Mouse (Mus musculus): ENCODE results near the gene B2m.
"Not testable (repeated sequence)": the region's sequence is repeated elsewhere in the genome, so short reads cannot be mapped to it uniquely, and the experiment has no call there.

The B2m gene

DNA sequence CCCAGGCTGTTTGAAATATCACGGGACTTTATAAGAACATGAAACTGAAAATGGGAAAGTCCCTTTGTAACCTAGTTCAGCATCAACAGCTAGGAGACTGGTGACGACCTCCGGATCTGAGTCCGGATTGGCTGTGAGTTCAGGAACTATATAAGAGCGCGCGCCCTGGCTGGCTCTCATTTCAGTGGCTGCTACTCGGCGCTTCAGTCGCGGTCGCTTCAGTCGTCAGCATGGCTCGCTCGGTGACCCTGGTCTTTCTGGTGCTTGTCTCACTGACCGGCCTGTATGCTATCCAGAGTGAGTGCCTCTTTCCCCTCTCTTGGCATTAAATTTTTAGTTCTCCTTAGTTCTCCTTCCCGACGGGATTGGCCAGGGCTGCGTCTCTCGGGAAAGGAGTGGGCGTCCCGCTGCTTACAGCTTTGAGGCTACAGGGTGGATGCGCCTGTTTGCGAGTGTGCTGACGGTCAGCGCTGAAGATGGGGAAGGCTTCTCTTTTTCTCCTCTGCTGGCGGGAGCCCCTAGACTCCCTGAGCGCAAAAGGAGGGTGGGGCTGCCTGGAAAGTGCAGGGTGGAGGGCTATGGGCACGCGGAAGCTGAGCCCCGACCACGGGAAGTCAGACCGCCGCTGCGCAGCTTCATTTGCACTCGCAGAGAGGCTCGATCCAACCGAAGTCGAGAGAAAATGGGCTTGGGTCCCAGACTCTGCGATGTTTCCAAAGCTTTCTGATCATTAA lies at the start of gene B2m:
B2m (plus strand) TSS at position 179 of the 734 bp plus-strand sequence.
- in situ Hi-C loops (cut with MboI): no loop called here

GRCm38 (mm10) chr2:122097686-122098085 lies 49.8 kb upstream of the B2m start:
- in situ Hi-C loops (cut with MboI): not testable (repeated sequence)

- in situ Hi-C loops (cut with MboI): no loop called here
Observed at GRCm38 (mm10) chr2:122102070-122102469, 45.4 kb upstream of the B2m start.

DNA sequence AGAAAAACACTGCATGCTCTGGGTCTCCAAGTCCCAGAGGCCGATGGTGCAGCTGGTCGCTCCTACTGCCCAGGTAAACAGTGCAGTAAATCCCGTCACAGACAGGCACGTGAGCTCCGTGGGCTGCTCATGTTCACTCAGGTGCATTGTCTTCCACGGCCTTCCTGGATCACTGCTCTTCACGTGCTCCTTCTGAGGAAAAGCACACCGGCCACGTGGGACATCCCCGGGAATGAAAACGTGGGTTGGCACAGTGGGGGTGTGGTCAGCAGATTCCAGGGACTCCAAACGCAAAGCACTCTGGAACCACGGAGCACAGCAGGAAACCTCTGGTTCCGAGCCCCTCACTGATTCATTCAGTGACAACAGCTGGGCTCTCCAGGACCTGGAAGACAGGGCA lies 39.4 kb upstream of the B2m start:
- in situ Hi-C loops (cut with MboI): no loop called here

GRCm38 (mm10) chr2:122109714-122110113 lies 37.8 kb upstream of the B2m start:
- in situ Hi-C loops (cut with MboI): no loop called here

- in situ Hi-C loops (cut with MboI): loop anchor here (5.0 kb wide), 1 partner anchor 45 kb away; the partner anchor contains the start of gene Trim69
Observed at GRCm38 (mm10) chr2:122116888-122117287, 30.6 kb upstream of the B2m start.

DNA sequence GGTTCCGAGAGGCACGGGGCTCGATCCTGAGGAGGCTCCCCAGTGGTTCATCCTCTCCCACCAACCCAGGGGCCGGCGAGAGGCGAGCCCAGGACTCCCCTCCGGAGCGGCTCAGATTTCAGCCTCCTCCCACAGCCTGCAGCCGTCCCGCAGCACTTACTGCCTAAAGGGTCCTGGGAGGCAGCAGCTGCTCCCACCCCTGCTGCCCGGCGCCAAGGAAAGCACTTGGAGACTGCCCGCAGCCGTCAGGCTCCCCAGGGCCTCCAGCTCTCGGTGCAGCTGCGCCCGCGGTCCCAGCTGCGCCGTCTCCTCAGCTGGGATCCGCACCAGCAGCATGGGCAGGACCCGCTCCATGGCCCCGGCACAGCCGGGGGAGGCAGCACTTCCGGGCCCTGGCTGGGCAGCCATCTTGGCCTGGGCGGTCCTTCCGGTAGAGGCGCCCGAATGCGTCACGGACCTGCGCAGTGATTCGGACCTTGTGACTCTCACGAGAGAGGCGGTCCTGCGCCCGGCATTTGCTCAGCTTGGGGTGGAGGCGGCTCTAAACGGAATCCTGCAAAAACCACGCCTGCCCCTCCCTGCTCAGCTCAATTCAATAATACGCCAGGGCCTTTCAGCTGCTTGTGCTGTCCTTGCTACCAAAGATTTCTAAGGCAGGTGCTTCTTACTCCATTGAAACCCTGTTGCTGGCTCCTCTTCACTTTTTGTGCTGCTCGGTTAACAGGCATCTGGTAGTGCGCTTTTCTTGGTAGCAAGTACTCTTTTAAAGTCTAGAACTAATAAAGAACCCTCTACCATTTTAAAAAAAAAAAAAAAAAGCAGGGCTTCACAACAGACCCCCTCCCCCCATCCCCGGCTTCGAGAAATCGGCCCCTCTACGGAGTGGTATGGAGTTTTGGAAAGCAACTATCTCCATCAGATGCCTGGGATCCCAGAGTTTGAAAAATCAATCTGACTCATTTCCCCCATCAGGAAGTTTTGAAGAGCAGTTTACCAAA lies 29.2 kb upstream of the B2m start, which contains the start of gene Spg11:
Spg11 (minus strand) TSS at position 426 of the 998 bp plus-strand sequence.
- in situ Hi-C loops (cut with MboI): loop anchor here (5.0 kb wide), 1 partner anchor 44 kb away; the partner anchor contains the start of gene Trim69

DNA sequence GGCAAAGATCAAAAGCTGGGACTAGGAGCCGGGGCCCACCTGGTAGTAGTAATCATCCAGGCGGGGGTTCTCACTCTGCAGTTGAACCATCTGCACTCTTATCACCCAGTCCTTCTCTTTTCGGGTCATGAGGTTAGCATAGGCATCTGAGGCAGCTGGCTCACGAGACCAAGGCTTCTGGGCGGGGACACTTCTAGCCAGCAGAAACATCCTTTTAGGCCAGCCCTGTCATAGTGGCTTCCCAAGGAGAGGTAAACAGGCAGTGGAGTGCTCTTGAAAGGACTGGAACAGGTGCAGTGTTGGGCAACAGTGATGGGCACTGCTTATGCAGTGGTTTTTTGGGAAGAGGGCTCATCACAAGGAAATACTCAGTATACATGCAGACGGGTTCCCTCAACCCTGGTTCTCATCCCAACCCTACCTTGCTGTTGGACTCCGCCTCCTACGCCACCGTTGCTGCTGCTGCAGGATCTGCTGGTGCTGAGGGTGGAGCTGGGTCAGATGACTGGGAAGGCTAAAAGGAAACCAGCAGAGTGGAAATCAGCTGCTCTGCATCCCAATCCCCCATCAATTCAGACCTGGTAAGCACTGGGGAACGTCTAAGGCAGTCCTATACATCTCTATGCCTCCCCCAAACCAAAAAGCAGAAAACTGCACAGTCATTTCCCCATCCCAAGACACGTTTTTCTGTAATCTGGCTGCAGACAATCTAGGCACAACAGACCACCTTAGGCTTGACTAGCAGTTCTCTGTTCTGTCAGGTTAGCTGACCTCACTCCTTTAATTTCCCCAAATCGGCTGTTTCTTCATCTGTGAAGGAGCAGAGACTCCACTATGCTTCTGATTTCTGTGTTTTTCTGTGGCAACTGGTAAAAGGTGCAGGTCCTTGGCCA lies 21.6 kb upstream of the B2m start:
- in situ Hi-C loops (cut with MboI): no loop called here

DNA sequence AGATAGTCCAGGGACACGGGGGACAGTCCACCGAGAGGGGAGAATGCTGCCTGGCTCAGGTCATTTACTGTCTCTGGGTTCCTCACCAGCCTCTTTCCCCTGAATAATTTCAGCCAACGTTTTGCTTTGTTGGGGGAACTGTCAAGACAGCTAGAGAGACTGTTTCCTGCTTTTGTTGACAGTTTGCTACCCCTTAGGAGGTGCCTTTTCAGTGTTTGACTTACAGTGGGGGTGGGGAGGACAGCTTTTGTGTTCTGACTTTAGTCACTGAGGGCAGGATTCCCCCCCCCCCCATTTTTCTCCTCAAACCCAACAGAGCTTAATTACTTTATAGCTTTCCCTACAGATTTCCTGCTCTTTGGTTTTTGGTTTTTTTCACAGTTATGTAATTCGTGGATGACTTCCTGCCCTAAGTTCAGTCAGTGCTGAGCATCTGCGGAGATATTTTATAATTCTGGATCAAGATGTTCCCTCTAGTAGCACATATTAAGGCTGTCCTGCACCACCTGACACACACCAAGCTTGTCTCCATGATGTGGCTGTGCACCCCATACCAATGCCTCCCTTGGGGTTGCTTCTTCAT lies 20.6 kb upstream of the B2m start:
- in situ Hi-C loops (cut with MboI): no loop called here

GRCm38 (mm10) chr2:122127635-122128034 lies 19.9 kb upstream of the B2m start:
- in situ Hi-C loops (cut with MboI): no loop called here

- in situ Hi-C loops (cut with MboI): no loop called here
Observed at GRCm38 (mm10) chr2:122132078-122132477, 15.4 kb upstream of the B2m start.

GRCm38 (mm10) chr2:122132618-122133017 lies 14.9 kb upstream of the B2m start:
- in situ Hi-C loops (cut with MboI): no loop called here

DNA sequence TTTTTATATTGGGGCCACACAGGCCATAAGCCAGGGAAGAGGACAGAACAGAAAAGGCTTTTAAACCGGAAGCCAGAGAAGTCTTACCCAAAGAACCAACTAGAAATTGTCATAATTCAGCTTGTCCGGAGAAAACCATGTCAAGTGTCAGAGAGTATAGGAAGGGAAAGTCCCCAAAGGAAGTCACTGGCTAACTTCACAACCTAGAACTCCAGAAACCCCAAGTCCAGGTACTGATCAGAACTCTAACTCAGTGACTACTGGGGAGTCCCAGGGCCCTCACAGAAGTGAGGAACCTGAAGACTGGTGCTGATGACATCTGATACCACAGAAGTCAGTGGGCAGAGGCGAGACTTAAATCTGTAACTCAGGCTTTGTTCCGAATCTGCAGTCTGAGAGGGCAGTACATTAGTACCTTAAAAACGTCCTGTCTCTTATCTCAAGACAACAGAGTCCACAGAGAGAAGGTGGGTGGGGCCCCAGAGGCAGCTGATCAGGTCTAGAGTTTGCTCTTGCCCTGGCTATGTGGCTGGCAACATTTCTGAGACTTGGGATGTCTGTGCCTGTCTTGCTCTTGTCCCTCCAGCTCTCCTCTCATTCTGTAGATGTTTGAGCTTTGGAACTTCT lies 9.5 kb upstream of the B2m start:
- in situ Hi-C loops (cut with MboI): no loop called here

GRCm38 (mm10) chr2:122140815-122141214 lies 6.7 kb upstream of the B2m start:
- in situ Hi-C loops (cut with MboI): no loop called here

DNA sequence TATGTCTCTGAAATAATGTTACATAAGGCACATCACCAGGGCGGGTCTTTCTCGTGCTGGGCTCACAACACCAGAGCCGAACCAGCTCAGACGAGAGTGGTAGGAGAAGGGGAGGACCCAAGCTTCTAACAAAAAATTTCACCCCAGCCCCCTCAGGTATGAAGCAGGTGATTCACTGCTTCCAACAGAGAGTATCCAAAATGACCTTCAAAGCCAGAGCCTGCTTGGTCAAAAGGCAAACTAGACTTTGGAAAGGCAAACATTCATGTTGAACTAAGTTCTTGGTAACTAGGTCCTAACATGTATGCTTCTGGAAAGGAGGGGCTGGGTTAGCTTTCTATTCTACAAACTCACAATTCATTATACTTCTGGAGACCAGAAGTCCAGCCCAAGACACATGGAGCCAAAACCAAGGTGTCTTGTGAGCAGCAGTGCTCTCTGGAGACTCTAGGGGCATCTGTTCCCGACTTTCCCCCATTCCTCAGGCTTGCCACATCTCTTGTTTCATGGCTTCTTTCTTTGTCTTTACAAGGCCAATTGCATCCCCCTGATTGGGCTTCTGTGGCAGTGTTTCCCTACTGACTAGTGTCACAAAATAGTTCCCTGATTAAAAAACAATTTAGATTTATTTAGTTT lies 6.0 kb upstream of the B2m start:
- in situ Hi-C loops (cut with MboI): no loop called here

DNA sequence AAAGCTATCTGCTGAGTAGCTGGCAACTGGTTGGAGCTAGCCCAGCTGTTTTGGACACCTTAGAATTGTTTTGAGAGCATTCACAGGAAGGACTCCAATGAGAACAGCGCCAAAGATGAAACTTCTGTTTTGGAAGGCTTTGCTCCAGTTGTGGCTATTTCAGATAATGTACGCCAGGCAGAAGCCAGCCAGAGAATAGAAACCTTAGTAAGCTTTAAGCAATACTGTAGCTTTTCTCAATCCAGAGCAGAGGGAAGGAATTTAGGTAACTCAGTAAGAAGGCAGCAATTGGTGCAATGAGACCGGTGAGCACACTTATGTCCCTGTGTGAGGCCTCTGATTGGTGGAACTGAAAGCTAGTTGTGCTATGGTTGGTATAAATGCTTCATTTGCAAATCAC lies 4.4 kb upstream of the B2m start:
- in situ Hi-C loops (cut with MboI): no loop called here

DNA sequence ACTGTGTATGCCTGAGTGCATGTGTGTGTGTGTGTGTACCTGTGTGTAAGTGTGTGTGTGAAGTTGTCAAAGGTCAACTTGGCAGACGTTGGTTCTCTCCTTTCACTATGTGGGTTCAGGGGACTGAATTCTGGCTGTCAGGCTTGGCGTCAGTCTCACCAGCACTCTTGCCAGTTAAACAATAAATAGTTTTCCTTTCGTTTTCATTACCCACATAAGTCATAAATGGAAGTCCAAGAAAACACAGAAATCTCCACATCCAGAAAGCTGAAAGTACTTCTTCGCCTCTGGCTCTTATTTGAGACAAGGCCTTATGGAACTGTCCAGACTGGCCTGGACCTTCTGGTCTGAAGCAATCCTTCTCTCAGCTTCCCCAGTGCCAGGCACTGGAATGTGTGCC lies 1.7 kb upstream of the B2m start:
- in situ Hi-C loops (cut with MboI): no loop called here

DNA sequence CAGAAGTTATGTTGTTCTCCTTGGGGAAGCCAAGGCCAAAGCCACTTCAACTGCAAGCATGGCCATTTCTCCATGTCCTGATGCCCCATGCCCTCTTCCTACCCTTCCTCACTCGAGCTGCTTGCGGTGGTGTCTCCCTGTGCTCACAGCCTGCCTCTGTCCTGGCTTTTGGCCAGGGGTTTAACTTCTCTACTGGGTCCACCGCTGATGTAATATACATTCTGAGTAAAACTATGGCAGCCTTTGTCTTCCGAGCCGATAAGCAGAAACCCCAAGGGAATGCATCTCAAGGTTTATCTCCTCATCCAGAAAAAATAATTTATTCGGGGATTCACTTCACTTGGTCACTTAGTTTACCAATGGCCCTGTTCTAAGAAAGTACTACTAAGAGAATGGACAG lies 799 bp upstream of the B2m start:
- in situ Hi-C loops (cut with MboI): no loop called here

DNA sequence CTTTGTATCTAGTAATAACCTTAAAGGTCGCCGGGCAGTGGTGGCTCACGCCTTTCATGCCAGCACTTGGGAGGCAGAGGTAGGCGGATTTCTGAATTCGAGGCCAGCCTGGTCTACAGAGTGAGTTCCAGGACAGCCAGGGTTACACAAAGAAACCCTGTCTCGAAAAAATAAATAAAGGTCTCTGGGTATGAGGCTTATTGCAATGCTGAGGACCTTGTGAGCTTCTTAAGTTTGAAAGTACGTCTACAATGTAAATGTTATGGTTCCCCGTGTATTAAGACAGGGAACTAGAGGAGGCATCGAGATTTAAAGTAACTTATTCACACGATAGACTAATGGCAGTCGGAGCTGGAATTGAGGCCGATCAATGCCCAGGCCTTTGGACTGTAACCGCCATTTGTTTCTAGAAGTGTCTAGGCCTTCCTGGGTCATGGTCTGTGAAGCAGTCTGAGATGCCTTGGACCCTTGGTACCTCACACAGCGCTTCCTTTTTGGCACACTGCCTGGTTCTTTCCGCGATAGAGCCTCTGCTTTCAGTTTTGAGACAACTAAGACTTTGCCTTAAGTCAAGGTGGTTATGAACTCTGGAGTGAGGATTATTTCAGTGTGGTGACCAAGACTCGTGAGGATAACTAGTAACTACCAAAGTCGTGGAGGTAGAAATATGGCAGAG lies 894 bp downstream of the B2m start:
- in situ Hi-C loops (cut with MboI): no loop called here

DNA sequence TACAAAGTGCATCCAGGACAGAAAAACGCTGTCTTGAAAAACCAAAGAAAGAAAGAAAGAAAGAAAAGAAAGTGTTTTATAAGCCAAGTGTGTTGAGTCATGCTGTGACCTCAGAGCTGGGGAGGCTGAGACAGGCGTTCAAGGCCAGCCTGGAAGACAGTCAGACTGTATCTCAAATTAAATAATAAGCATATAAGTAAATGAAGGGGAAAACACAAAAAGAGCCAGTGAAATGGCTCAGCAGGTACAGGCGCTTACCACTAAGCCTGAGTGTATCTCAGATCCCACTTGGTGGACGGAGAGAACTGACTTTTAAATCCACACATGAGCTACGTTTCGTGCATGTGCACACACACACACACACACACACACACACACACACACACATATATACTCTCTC lies 1.8 kb downstream of the B2m start:
- in situ Hi-C loops (cut with MboI): no loop called here
